Mouse (Mus musculus) ovary, adult 2 months (tissue): ENCODE data around the gene Kcnk16. TPM values are rescaled to one million over a fixed set of nuclear protein-coding genes. Genes with fewer than 3 reads are reported as not detected.

Experiments used
- polyA plus RNA-seq: library from polyadenylated mRNA; depleted of rRNA; stranded (reverse); fragments of >200 nt; gene quantifications from 2 replicates; pipeline ENCODE4 v1.2.3, GENCODE M21; 2012; rRNA removed

Gene Kcnk16
- 1.3 and 1.6 TPM in 2 replicates for polyA plus RNA-seq

GRCm38 (mm10) chr14:20269082-20269809 lies at the start of gene Kcnk16:
Gene Kcnk16 (minus strand): TSS chr14:20269199.

GRCm38 (mm10) chr14:20294117-20294892 lies 25.3 kb upstream of the Kcnk16 start, which contains the start of gene Nudt13:
Gene Nudt13 (plus strand): TSS chr14:20294697.

Other genes starting within 250 kb of the Kcnk16 start
- 9.6 and 10.7 TPM in 2 replicates for gene Saysd1, start 130.7 kb downstream of the Kcnk16 start, polyA plus RNA-seq
- gene Kcnk5, start 87.4 kb downstream of the Kcnk16 start, polyA plus RNA-seq, result 20.9 and 22.6 TPM in 2 replicates
- 10.4 and 12.2 TPM in 2 replicates for gene Nudt13, start 25.5 kb upstream of the Kcnk16 start, polyA plus RNA-seq
- 18.9 and 21.6 TPM in 2 replicates for gene Ecd, start 78.9 kb upstream of the Kcnk16 start, polyA plus RNA-seq
- gene Fam149b, start 79.0 kb upstream of the Kcnk16 start, polyA plus RNA-seq, result 21.4 and 32.7 TPM in 2 replicates
- 53.5 and 58.6 TPM in 2 replicates for gene Dnajc9, start 119.7 kb upstream of the Kcnk16 start, polyA plus RNA-seq
- 34.9 and 47.4 TPM in 2 replicates for gene Mrps16, start 124.4 kb upstream of the Kcnk16 start, polyA plus RNA-seq
- gene Cfap70, start 183.0 kb upstream of the Kcnk16 start, polyA plus RNA-seq, result 1.2 TPM in 2 replicates
- 89.2 and 116 TPM in 2 replicates for gene Anxa7, start 210.9 kb upstream of the Kcnk16 start, polyA plus RNA-seq
- 0.30 and 0.32 TPM in 2 replicates for gene Mss51, start 227.7 kb upstream of the Kcnk16 start, polyA plus RNA-seq